In genomic region chr9:77693405-77693804, GRCm38 (mm10) we compare ENCODE assay signal across 17 mouse cellular contexts. TPM values are rescaled to one million over a fixed set of nuclear protein-coding genes. Genes with fewer than 3 reads are reported as not detected.
DNase-seq lines count a peak whose midpoint lies in the region; ATAC-seq and TF ChIP-seq lines count a peak whose summit lies in the region.
"Had no signal": no experiment of that assay in that cellular context is flagged by ENCODE, and none has a peak within 500 bp of the region (broad histone marks: within the 10 kb centered on the region; RNA-seq: fewer than 3 reads in every experiment).

No protein-coding gene starts in this region.

- H3K4me3 ChIP-seq in layer of hippocampus, adult 2 months, result no peak overlapping the region
- H3K4me3 ChIP-seq: embryonic facial prominence, embryonic 12.5 days; heart, embryonic 15.5 days; hindbrain, embryonic 15.5 days; limb, embryonic 15.5 days; megakaryocyte, embryonic 14.5 days; neural tube, embryonic 15.5 days had no signal

- ATAC-seq in megakaryocyte progenitor cell, adult 5-6 weeks (replicated peaks; ENCODE audit: poor library complexity), result peak; percentile 44; the same call in 1 of the 2 replicates

- TF ChIP-seq CTCF in layer of hippocampus, adult 2 months (conservative IDR thresholded peaks at IDR 0.05), result peak; percentile 46

- no peak for DNase-seq in layer of hippocampus, adult 2 months (ENCODE audit: low spot score in 2 of 2)
- no peak for DNase-seq in layer of hippocampus, adult 9-11 months
- DNase-seq in NIH3T3 (ENCODE audit: low read depth), result peak; percentile 20
- peak; percentile 56 for DNase-seq in kidney, adult 9 months
- no peak for DNase-seq in thymus, postnatal 36 days
- no peak for DNase-seq in cerebellum, postnatal 4 days (ENCODE audit: low spot score in 2 of 2)
- DNase-seq: adrenal gland, postnatal 25 days; cerebellum, postnatal 25 days; right cerebral cortex, adult 18-20 months; spleen, adult 18-20 months had no signal

- no peak overlapping the region for H3K27ac ChIP-seq in layer of hippocampus, adult 2 months
- H3K27ac ChIP-seq: embryonic facial prominence, embryonic 12.5 days; heart, embryonic 15.5 days; hindbrain, embryonic 15.5 days; limb, embryonic 15.5 days; neural tube, embryonic 15.5 days had no signal

RNA-seq across cellular contexts. Expression of gene Klhl31, which starts 57.1 kb away (rescaled TPM):
- under 1 TPM in 1 of 2 experiments, not detected in 1; 0.05 TPM for total RNA-seq in layer of hippocampus, adult 2 months (2021)
- total RNA-seq in megakaryocyte progenitor cell, adult 5-6 weeks (2015), result not detected in 2 replicates
- total RNA-seq in megakaryocyte progenitor cell, adult 5-6 weeks (2017), result not detected in 2 replicates

Comparison
In these comparisons a context has a peak if more than half of its experiments do, and no peak if none do; other contexts are left out.
1. DNase-seq: peak in NIH3T3 (single experiment) and kidney, adult 9 months (single experiment); none in layer of hippocampus, adult 2 months (0 of 2), layer of hippocampus, adult 9-11 months (single experiment), thymus, postnatal 36 days (0 of 2) and cerebellum, postnatal 4 days (0 of 2).